Mouse (Mus musculus) liver, adult 2 months (tissue): ENCODE results near the gene Prkcg.

Experiments
- CTCF ChIP-seq: fragments of 200-500 bp; IDR thresholded peaks from 2 replicates; pipeline ENCODE4 v1.5.1; 2011; ENCODE audit warnings: low read depth, low read length, control low read depth
- POLR2A ChIP-seq: fragments of 200-500 bp; IDR thresholded peaks from 2 replicates; pipeline ENCODE4 v1.6.1; 2011; ENCODE audit warnings: low read length, control low read depth; ENCODE audit not compliant: insufficient read depth; ENCODE audit errors: extremely low read depth

GRCm38 (mm10) chr7:3370407-3370806, 81.4 kb downstream of the Prkcg start:
- TF ChIP-seq POLR2A (no peak), CTCF (no peak)
